Mouse (Mus musculus): ENCODE measurements around the gene Rcor3. TPM values are rescaled to one million over a fixed set of nuclear protein-coding genes. Genes with fewer than 3 reads are reported as not detected.

The Rcor3 gene
- total and polyA plus RNA-seq, 3 experiments = 6.7 to 15.5 TPM; not detected in 1

DNA sequence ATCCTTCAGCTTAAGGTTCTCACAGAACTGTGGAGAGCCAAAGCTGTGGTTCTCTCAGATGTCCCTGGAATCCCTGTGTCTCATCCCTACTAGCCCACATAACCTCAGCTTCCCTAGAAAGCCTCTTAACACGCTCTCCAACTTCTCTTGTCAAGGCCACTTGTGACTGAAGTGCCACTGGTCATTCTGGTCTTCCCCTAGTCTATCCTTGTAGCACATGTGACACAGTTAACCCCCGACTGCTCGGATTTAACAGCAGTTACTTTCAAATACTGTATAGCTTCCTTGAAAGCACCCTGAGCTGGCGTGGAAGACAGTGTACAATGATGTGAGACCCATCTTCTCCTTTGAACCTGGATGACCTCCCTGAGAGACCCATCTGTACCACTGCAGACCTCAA lies 50.8 kb downstream of the Rcor3 start:
- no peak overlapping the region for H3K27ac ChIP-seq (ENCODE audit: control insufficient read depth, low read depth, low read length)
- H3K4me3 ChIP-seq (ENCODE audit: control insufficient read depth in 1 of 2, insufficient read depth in 1 of 2, low read depth in 2 of 2, low read length in 2 of 2) = no peak overlapping the region
- no peak for DNase-seq (ENCODE audit: low read depth, low spot score)
- no peaks in the 10 kb centered on the region; the same call in 1 of the 2 replicates for H3K79me2 ChIP-seq (ENCODE audit: control insufficient read depth, insufficient read depth, low read length, poor library complexity)
- no peak overlapping the region for H3K9ac ChIP-seq (ENCODE audit: control insufficient read depth, low read depth, low read length, poor library complexity, severe bottlenecking)
- H3K27me3 ChIP-seq (ENCODE audit: control insufficient read depth in 1 of 2, insufficient read depth in 2 of 2, low read length in 2 of 2) = no peaks in the 10 kb centered on the region
- TF ChIP-seq MXI1 (IDR thresholded peaks at IDR 0.05; ENCODE audit: low read depth, low read length) = no peak
- H3K36me3 ChIP-seq (ENCODE audit: control insufficient read depth in 1 of 2, insufficient read depth in 2 of 2, low read length in 2 of 2) = peaks cover 0 to 6% of the 10 kb centered on the region in 2 experiments; a peak in 1 of 4 replicates
- H3K9me3 ChIP-seq (replicated peaks; ENCODE audit: insufficient read depth, low read length) = no peaks in the 10 kb centered on the region
- H3K4me1 ChIP-seq (ENCODE audit: control insufficient read depth in 1 of 2, insufficient read depth in 2 of 2, low read length in 2 of 2) = peaks cover 3 to 14% of the 10 kb centered on the region in 2 experiments

DNA sequence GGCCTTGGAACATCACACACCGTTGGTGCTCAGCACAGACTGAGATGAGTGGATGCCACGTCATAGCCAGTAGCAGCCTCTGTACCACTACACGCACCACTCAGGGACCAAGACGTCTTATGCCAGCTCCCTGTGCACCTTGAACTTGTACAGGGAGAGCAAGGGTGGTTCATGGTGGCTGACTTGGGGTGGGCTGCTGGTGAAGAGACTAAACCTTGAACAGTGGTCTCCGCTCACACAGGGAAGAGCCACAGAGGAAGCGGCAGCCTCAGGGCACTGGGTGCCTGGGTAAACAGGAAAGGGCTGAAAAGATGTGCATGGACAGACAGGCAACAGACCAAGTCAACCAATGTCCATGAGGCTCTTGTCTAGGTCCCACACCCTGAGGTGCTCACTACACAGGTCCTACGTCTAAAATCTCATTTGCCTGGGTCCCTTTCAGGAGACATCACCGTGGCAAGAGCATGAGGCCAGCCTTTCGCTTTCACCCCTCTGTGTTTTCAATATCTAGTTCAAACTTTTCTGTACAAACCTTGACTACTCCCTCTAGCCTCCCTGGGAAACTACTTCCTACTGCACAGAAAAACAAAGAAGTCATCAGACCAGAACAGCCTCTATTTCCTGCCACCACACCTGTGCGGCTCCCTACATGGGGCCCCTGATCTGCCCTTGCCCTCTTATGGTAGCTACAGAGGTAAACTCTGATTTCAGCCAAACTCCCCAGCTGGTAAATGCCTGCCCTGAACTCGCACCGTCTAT lies 51.4 kb downstream of the Rcor3 start:
- H3K36me3 ChIP-seq (ENCODE audit: control insufficient read depth in 1 of 2, insufficient read depth in 2 of 2, low read length in 2 of 2) = peaks cover 0 to 3% of the 10 kb centered on the region in 2 experiments; a peak in 1 of 4 replicates
- TF ChIP-seq NELFE (IDR thresholded peaks at IDR 0.05; ENCODE audit: low read depth, low read length) (no peak), ZKSCAN1 (IDR thresholded peaks at IDR 0.05; ENCODE audit: low read depth, low read length) (no peak), SMC3 (IDR thresholded peaks at IDR 0.05; ENCODE audit: low read depth, low read length) (no peak), MEF2A (IDR thresholded peaks at IDR 0.05; ENCODE audit: extremely low read depth, insufficient replicate concordance, low read depth, low read length, poor library complexity, severe bottlenecking) (no peak), ETS1 (IDR thresholded peaks at IDR 0.05; ENCODE audit: low read depth, low read length) (no peak), ZMIZ1 (IDR thresholded peaks at IDR 0.05; ENCODE audit: low read depth, low read length) (no peak), ELF1 (IDR thresholded peaks at IDR 0.05; ENCODE audit: low read depth, low read length) (no peak), USF2 (IDR thresholded peaks at IDR 0.05; ENCODE audit: borderline replicate concordance in 1 of 2, insufficient read depth in 1 of 2, low read depth in 1 of 2, low read length in 2 of 2) (no peak), HCFC1 (IDR thresholded peaks at IDR 0.05; ENCODE audit: low read depth, low read length) (no peak), KAT2A (conservative IDR thresholded peaks at IDR 0.05; ENCODE audit: low read depth, low read length) (no peak), CHD1 (IDR thresholded peaks at IDR 0.05; ENCODE audit: low read depth, low read length) (no peak), MAZ (IDR thresholded peaks at IDR 0.05; ENCODE audit: low read depth, low read length) (no peak), POLR2AphosphoS2 (IDR thresholded peaks at IDR 0.05; ENCODE audit: low read length) (no peak), CHD2 (IDR thresholded peaks at IDR 0.05; ENCODE audit: low read length) (no peak)
- H3K4me1 ChIP-seq (ENCODE audit: control insufficient read depth in 1 of 2, insufficient read depth in 2 of 2, low read length in 2 of 2) = peaks cover 1 to 13% of the 10 kb centered on the region in 2 experiments; a peak in 3 of 4 replicates
- H3K9me3 ChIP-seq (replicated peaks; ENCODE audit: insufficient read depth, low read length) = no peaks in the 10 kb centered on the region
- H3K4me3 ChIP-seq (ENCODE audit: control insufficient read depth in 1 of 2, insufficient read depth in 1 of 2, low read depth in 2 of 2, low read length in 2 of 2) = no peak overlapping the region
- H3K27me3 ChIP-seq (ENCODE audit: control insufficient read depth in 1 of 2, insufficient read depth in 2 of 2, low read length in 2 of 2) = no peaks in the 10 kb centered on the region
- H3K27ac ChIP-seq (ENCODE audit: control insufficient read depth, low read depth, low read length) = no peak overlapping the region
- DNase-seq (ENCODE audit: low read depth, low spot score) = no peak
- H3K79me2 ChIP-seq (ENCODE audit: control insufficient read depth, insufficient read depth, low read length, poor library complexity) = no peaks in the 10 kb centered on the region
- H3K9ac ChIP-seq (ENCODE audit: control insufficient read depth, low read depth, low read length, poor library complexity, severe bottlenecking) = no peak overlapping the region

Measured in MEL (cell line).